ENCODE assay signal across 13 mouse cellular contexts in genomic region chr6:88782981-88783397, GRCm38 (mm10). TPM values are rescaled to one million over a fixed set of nuclear protein-coding genes. Genes with fewer than 3 reads are reported as not detected.
DNase-seq lines count a peak whose midpoint lies in the region; ATAC-seq and TF ChIP-seq lines count a peak whose summit lies in the region.
"Had no signal": no experiment of that assay in that cellular context is flagged by ENCODE, and none has a peak within 500 bp of the region (broad histone marks: within the 10 kb centered on the region; RNA-seq: fewer than 3 reads in every experiment).

No protein-coding gene starts in this region.

- H3K9ac ChIP-seq in embryonic facial prominence, embryonic 14.5 days (ENCODE audit: low read depth, low read length) = no peak overlapping the region
- H3K9ac ChIP-seq: forebrain, postnatal 0 days; hindbrain, embryonic 14.5 days; midbrain, embryonic 12.5 days had no signal

- peaks cover 43% of the 10 kb centered on the region for H3K4me1 ChIP-seq in embryonic facial prominence, embryonic 14.5 days (ENCODE audit: control insufficient read depth, insufficient read depth, low read length)
- H3K4me1 ChIP-seq in embryonic facial prominence, embryonic 10.5 days = peaks cover 50% of the 10 kb centered on the region
- peaks cover 5% of the 10 kb centered on the region; the same call in 1 of the 2 replicates for H3K4me1 ChIP-seq in thymus, adult 2 months (replicated peaks; ENCODE audit: control insufficient read depth, insufficient read depth, low read length)

- no peak for TF ChIP-seq CTCF in thymus, adult 2 months (IDR thresholded peaks at IDR 0.05; ENCODE audit: borderline replicate concordance, control insufficient read depth, extremely low read depth, insufficient read depth, low read length, poor library complexity)

- 58% methylated on average over 4 of the region's 4 CpGs for WGBS in embryonic facial prominence, embryonic 14.5 days
- 62% methylated on average over 4 of the region's 4 CpGs for WGBS in embryonic facial prominence, embryonic 10.5 days
- 84% methylated on average over 4 of the region's 4 CpGs for WGBS in thymus, adult 2 months

- no peak overlapping the region for H3K4me3 ChIP-seq in embryonic facial prominence, embryonic 14.5 days (ENCODE audit: low read depth, low read length)
- H3K4me3 ChIP-seq in embryonic facial prominence, embryonic 10.5 days = no peak overlapping the region
- H3K4me3 ChIP-seq in thymus, adult 2 months (ENCODE audit: control insufficient read depth, insufficient read depth, low read length) = no peak overlapping the region
- H3K4me3 ChIP-seq: midbrain, embryonic 12.5 days had no signal

- no peaks in the 10 kb centered on the region for H3K27me3 ChIP-seq in embryonic facial prominence, embryonic 14.5 days (replicated peaks; ENCODE audit: control insufficient read depth, insufficient read depth, low read length)
- no peaks in the 10 kb centered on the region; the same call in 1 of the 2 replicates for H3K27me3 ChIP-seq in embryonic facial prominence, embryonic 10.5 days (replicated peaks; ENCODE audit: low read depth, poor library complexity, severe bottlenecking)
- H3K27me3 ChIP-seq in thymus, adult 2 months (ENCODE audit: control insufficient read depth, insufficient read depth, low read length) = no peaks in the 10 kb centered on the region
- H3K27me3 ChIP-seq: midbrain, embryonic 12.5 days had no signal

- peak; percentile 41 for DNase-seq in embryonic facial prominence, embryonic 14.5 days (ENCODE audit: low spot score)
- no peak for DNase-seq in embryonic facial prominence, embryonic 10.5 days (ENCODE audit: low spot score)
- DNase-seq in ES-CJ7 (ENCODE audit: low read depth, low spot score) = peak; percentile 94
- DNase-seq in heart, postnatal 4 days = peak; percentile 52
- no peak for DNase-seq in thymus, adult 2 months
- DNase-seq in B cell, adult 2 months = no peak
- no peak for DNase-seq in adrenal gland, postnatal 14 days
- DNase-seq: adrenal gland, postnatal 10 days; forebrain, postnatal 0 days; thymus, postnatal 36 days had no signal

- no peak overlapping the region for H3K4me2 ChIP-seq in embryonic facial prominence, embryonic 14.5 days (ENCODE audit: low read depth, low read length)
- H3K4me2 ChIP-seq: hindbrain, embryonic 14.5 days; midbrain, embryonic 12.5 days had no signal

- no peak for TF ChIP-seq POLR2A in thymus, adult 2 months (IDR thresholded peaks at IDR 0.05; ENCODE audit: control insufficient read depth, extremely low read depth, insufficient read depth, low read length, poor library complexity)

- H3K36me3 ChIP-seq in embryonic facial prominence, embryonic 14.5 days (ENCODE audit: control insufficient read depth, insufficient read depth, low read length) = no peaks in the 10 kb centered on the region
- no peaks in the 10 kb centered on the region for H3K36me3 ChIP-seq in embryonic facial prominence, embryonic 10.5 days (replicated peaks)
- no peaks in the 10 kb centered on the region for H3K36me3 ChIP-seq in thymus, adult 2 months (ENCODE audit: control insufficient read depth, insufficient read depth, low read length)
- H3K36me3 ChIP-seq: midbrain, embryonic 12.5 days had no signal

- ATAC-seq in embryonic facial prominence, embryonic 14.5 days (ENCODE audit: low read depth) = no peak
- peak; percentile 98 for ATAC-seq in megakaryocyte progenitor cell, adult 5-6 weeks (replicated peaks; ENCODE audit: poor library complexity)
- ATAC-seq: forebrain, postnatal 0 days had no signal

- H3K9me3 ChIP-seq in embryonic facial prominence, embryonic 14.5 days (ENCODE audit: control insufficient read depth, low read length) = no peaks in the 10 kb centered on the region
- no peaks in the 10 kb centered on the region for H3K9me3 ChIP-seq in embryonic facial prominence, embryonic 10.5 days
- H3K9me3 ChIP-seq: midbrain, embryonic 12.5 days had no signal

- H3K27ac ChIP-seq in embryonic facial prominence, embryonic 14.5 days (replicated peaks; ENCODE audit: low read depth, low read length) = no peak overlapping the region
- no peak overlapping the region for H3K27ac ChIP-seq in embryonic facial prominence, embryonic 10.5 days (replicated peaks)
- no peak overlapping the region for H3K27ac ChIP-seq in thymus, adult 2 months (ENCODE audit: control insufficient read depth, insufficient read depth, low read length)
- H3K27ac ChIP-seq: hindbrain, embryonic 14.5 days; midbrain, embryonic 12.5 days had no signal

RNA-seq across cellular contexts. Expression of gene Mgll, which starts 58.8 kb away (rescaled TPM):
- 29.1 and 30.4 TPM in 2 replicates for polyA plus RNA-seq in embryonic facial prominence, embryonic 14.5 days (2014; fragmentation: Nextera tagmentation; extraction: Ambion mirVana)
- polyA plus RNA-seq in embryonic facial prominence, embryonic 10.5 days (2016; fragmentation: Nextera tagmentation; extraction: Ambion mirVana) = 6.2 and 6.6 TPM in 2 replicates
- 100 to 1,000 TPM; 132 to 138 TPM for total RNA-seq in heart, postnatal 4 days (2021)
- total RNA-seq in megakaryocyte progenitor cell, adult 5-6 weeks (2015) = 1.7 and 1.9 TPM in 2 replicates
- 1.6 and 2.7 TPM in 2 replicates for total RNA-seq in megakaryocyte progenitor cell, adult 5-6 weeks (2017)
- 60.3 and 61.4 TPM in 2 replicates for polyA plus RNA-seq in thymus, adult 2 months (2012; rRNA removed)
- total RNA-seq in adrenal gland, postnatal 14 days (2021) = 232 and 279 TPM in 2 replicates

RNA-seq across cellular contexts. Expression of gene Abtb1, which starts 58.8 kb away (rescaled TPM):
- polyA plus RNA-seq in embryonic facial prominence, embryonic 14.5 days (2014; fragmentation: Nextera tagmentation; extraction: Ambion mirVana) = 21.0 and 25.9 TPM in 2 replicates
- 25.2 and 26.4 TPM in 2 replicates for polyA plus RNA-seq in embryonic facial prominence, embryonic 10.5 days (2016; fragmentation: Nextera tagmentation; extraction: Ambion mirVana)
- total RNA-seq in heart, postnatal 4 days (2021) = 10 to 100 TPM; 14.8 to 19.6 TPM
- 7.8 and 9.5 TPM in 2 replicates for total RNA-seq in megakaryocyte progenitor cell, adult 5-6 weeks (2015)
- total RNA-seq in megakaryocyte progenitor cell, adult 5-6 weeks (2017) = 40.1 and 40.7 TPM in 2 replicates
- 204 and 239 TPM in 2 replicates for polyA plus RNA-seq in thymus, adult 2 months (2012; rRNA removed)
- total RNA-seq in adrenal gland, postnatal 14 days (2021) = 22.7 and 30.5 TPM in 2 replicates

Comparison
In these comparisons a context has a peak if more than half of its experiments do, and no peak if none do; other contexts are left out.
1. DNase-seq: peak in embryonic facial prominence, embryonic 14.5 days (single experiment), ES-CJ7 (single experiment) and heart, postnatal 4 days (single experiment); none in embryonic facial prominence, embryonic 10.5 days (single experiment), thymus, adult 2 months (single experiment), B cell, adult 2 months (0 of 2) and adrenal gland, postnatal 14 days (single experiment).
2. RNA of gene Mgll, which starts 58.8 kb away (total RNA-seq): 232 to 279 TPM in adrenal gland, postnatal 14 days and 132 to 138 TPM in heart, postnatal 4 days; 1.6 to 2.7 TPM in megakaryocyte progenitor cell, adult 5-6 weeks; every median in the first group is over 10 times any median in the second.